Mouse (Mus musculus) liver, embryonic 11.5 days (tissue): ENCODE results near the gene Rxrg. TPM values are rescaled to one million over a fixed set of nuclear protein-coding genes. Genes with fewer than 3 reads are reported as not detected.
A peak's percentile ranks its signal among the peaks of the same experiment; 100 is the strongest.

Source experiments
- ATAC-seq: fragments of 200-750 bp; cut with Nextera tagmentation; replicated peaks from 2 replicates; pipeline ENCODE4 v1.8.0; 2017; ENCODE audit warnings: moderate number of reproducible peaks, mild to moderate bottlenecking, moderate TSS enrichment, moderate library complexity; ENCODE audit not compliant: low FRiP score
- DNase-seq: peaks from one replicate; pipeline ENCODE4 v3.0.0-alpha.2; 2017; ENCODE audit warnings: low spot score
- H3K27ac ChIP-seq: fragments of 300-500 bp; sonication (generic); 2 replicates; pipeline ENCODE4 v1.5.1; 2014; ENCODE audit warnings: mild to moderate bottlenecking, low read depth, low read length, control low read depth
- H3K27me3 ChIP-seq: fragments of 300-500 bp; sonication (generic); replicated peaks from 2 replicates; pipeline ENCODE4 v1.6.1; 2014; ENCODE audit warnings: low read length, mixed read lengths; ENCODE audit not compliant: control insufficient read depth, insufficient read depth
- H3K36me3 ChIP-seq: fragments of 300-500 bp; sonication (generic); 2 replicates; pipeline ENCODE4 v1.6.1; 2014; ENCODE audit warnings: mild to moderate bottlenecking, low read length, moderate library complexity, mixed read lengths; ENCODE audit not compliant: control insufficient read depth, insufficient read depth
- H3K4me1 ChIP-seq: fragments of 300-500 bp; sonication (generic); replicated peaks from 2 replicates; pipeline ENCODE4 v1.6.1; 2014; ENCODE audit warnings: low read length, mixed read lengths; ENCODE audit not compliant: control insufficient read depth, insufficient read depth
- H3K4me2 ChIP-seq: fragments of 300-500 bp; sonication (generic); 2 replicates; pipeline ENCODE4 v1.6.1; 2014; ENCODE audit warnings: mild to moderate bottlenecking, control low read depth, moderate library complexity
- H3K4me3 ChIP-seq: fragments of 300-500 bp; sonication (generic); 2 replicates; pipeline ENCODE4 v1.5.1; 2014; ENCODE audit warnings: low read depth, low read length, control low read depth
- H3K9ac ChIP-seq: fragments of 300-500 bp; sonication (generic); 2 replicates; pipeline ENCODE4 v1.6.1; 2014; ENCODE audit warnings: low read depth, low read length, control low read depth
- H3K9me3 ChIP-seq: fragments of 300-500 bp; sonication (generic); 2 replicates; pipeline ENCODE4 v1.6.1; 2016; ENCODE audit warnings: low read length, inconsistent platforms, mixed read lengths; ENCODE audit not compliant: control insufficient read depth
- WGBS: fragments of 180-500 bp; shearing (Covaris S2); extraction: QIAGEN DNeasy Blood & Tissue Kit; methylation state at CpG from one replicate; pipeline ENCODE4 v1.1.7; 2014; 5-methylcytosine and 5-hydroxymethylcytosine counted together
- polyA plus RNA-seq: library from polyadenylated mRNA; unstranded; fragments of >200 nt; fragmentation: Nextera tagmentation; extraction: Ambion mirVana; gene quantifications from 2 replicates; pipeline ENCODE4 v1.2.1, GENCODE M21; 2014

Rxrg gene
- 2.8 and 3.0 TPM in 2 replicates for polyA plus RNA-seq

DNA sequence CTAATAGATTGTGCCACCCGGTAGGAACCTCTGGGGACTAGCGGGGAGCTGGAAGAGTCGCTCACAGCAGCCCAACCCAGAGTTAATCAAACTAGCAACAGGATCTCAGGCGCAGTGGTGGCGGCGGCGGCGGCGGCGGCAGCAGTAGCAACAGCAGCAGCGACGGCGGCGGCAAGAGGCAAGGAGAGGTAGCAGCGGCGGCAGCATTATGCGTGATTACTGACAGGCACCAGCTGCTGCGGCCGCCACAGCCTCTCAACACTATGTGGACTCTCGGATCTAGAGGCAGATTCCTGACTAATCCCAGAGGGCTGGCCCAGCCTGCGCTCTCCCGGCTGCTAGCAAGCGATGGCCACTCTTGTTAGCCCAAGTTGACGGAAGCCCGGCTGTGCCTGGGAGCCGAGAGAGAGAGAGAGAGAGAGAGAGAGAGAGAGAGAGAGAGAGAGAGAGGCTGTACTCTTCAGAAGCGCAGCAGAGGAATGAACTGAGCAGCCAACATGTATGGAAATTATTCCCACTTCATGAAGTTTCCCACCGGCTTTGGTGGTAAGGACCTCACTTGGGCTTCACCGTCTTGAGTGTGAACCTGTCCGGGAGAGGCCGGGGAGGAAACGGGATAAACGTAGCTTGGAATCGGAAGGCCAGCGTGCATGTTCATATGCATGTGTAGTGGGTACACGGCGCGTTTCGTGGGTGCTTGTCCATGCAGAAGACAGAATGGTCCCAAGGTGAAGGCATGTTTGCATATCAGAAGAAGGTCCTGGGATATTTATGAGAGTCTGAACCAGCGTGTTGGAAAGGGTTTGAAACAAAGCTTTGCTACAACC lies at the start of gene Rxrg:
TSS of gene Rxrg (plus strand) at position 130 of the 827 bp plus-strand sequence.
- Histone ChIP-seq H3K36me3 (no peaks in the 10 kb centered on the region), H3K27me3 (peaks cover 31% of the 10 kb centered on the region), H3K9me3 (no peaks in the 10 kb centered on the region), H3K27ac (no peak within 1 kb of the TSS), H3K4me1 (no peaks in the 10 kb centered on the region; the same call in 1 of the 2 replicates), H3K9ac (no peak within 1 kb of the TSS), H3K4me2 (peak within 1 kb of the TSS; percentile 75), H3K4me3 (peak within 1 kb of the TSS; percentile 40)
- ATAC-seq (peak; percentile 53), DNase-seq (peak; percentile 70)
- 1% methylated on average over 40 of the region's 40 CpGs for WGBS

DNA sequence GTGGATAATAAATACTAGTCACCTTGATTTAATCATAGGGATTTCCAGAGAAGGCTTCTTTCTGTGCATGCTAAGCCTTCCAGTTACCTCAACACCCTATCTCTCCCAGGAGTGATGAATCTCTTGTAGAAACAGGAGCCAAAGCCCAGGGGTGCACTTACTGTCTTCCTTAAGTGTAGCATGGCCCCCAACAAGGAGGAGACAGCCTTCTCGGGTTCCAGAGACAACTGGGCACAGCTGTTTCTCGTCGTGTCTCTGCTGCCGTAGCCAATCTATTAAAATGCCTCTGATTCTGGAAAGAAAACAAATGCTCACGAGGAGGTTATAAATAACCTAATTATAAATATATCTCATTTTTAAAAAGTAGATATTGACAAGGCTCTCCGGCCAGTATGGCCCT lies 48.9 kb upstream of the Rxrg start:
- ATAC-seq (no peak), DNase-seq (no peak)
- WGBS: 62% methylated on average over 6 of the region's 6 CpGs

DNA sequence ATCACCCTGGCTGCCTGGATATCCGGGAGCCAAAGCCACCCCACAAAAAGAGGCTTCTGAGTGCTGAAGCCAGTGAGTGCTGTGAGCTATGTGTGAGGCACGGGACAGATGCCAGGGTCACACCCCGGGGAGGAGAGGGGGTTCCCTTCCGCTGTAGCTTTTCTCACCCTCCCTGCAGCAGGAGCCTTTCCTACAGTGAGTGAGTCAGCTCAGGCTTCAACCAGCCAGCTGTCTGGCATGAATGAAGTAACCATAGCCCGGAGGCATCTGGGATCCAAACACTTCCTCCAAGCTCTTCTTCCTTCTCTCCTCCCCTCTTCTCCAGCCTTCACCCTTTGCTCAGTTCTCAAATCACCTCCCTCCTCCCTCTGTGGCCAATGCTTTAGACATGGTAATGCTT lies 46.6 kb upstream of the Rxrg start:
- H3K36me3 ChIP-seq: no peaks in the 10 kb centered on the region
- H3K9ac ChIP-seq: no peak overlapping the region
- H3K27me3 ChIP-seq: no peaks in the 10 kb centered on the region
- no peaks in the 10 kb centered on the region for H3K9me3 ChIP-seq
- H3K27ac ChIP-seq: no peak overlapping the region
- no peak for ATAC-seq
- DNase-seq: no peak
- H3K4me2 ChIP-seq: 0 out of 2 replicates have a peak overlapping the region, but pooled peaks have one; percentile 12
- 17% methylated on average over 5 of the region's 5 CpGs for WGBS
- H3K4me3 ChIP-seq: no peak overlapping the region
- H3K4me1 ChIP-seq: peaks cover 12% of the 10 kb centered on the region

More for the DNA sequence above, 48.9 kb upstream of the Rxrg start:
- H3K4me3 ChIP-seq: no peak overlapping the region
- H3K36me3 ChIP-seq: no peaks in the 10 kb centered on the region
- H3K27me3 ChIP-seq: no peaks in the 10 kb centered on the region
- no peaks in the 10 kb centered on the region for H3K9me3 ChIP-seq
- H3K27ac ChIP-seq: no peak overlapping the region
- H3K4me2 ChIP-seq: no peak overlapping the region
- H3K9ac ChIP-seq: no peak overlapping the region
- peaks cover 16% of the 10 kb centered on the region for H3K4me1 ChIP-seq

DNA sequence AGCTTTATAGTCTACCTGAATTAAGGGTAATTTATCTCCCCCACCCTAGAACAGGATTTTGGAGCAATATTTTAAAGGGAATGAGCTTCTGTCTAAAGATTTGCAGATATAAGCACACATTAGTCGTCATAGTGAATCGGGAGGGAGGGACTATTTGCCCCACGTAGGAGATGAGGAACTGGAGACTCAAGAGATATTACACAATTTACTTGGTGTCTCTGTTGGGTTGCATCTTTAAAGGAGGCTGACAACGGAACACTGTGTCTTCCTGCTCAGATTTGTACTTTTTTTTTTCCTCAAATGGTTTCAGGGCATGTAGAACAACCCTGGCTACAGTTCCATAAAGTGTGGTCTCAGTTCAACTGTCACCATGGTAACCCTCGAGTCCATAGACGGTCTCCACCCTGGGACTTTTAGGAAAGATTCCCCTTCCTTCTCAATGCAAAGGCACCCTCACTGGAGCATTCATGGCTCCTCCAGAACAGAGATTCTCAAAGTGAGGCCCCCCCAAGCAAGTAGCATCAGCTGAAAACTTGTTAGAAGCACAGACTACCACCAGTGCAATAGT lies 44.1 kb upstream of the Rxrg start:
- no peak for DNase-seq
- H3K27ac ChIP-seq: no peak overlapping the region
- no peak overlapping the region for H3K4me2 ChIP-seq
- ATAC-seq: no peak
- H3K9me3 ChIP-seq: no peaks in the 10 kb centered on the region
- H3K4me3 ChIP-seq: no peak overlapping the region
- peaks cover 3% of the 10 kb centered on the region for H3K4me1 ChIP-seq
- no peak overlapping the region for H3K9ac ChIP-seq
- H3K27me3 ChIP-seq: no peaks in the 10 kb centered on the region
- no peaks in the 10 kb centered on the region for H3K36me3 ChIP-seq
- 64% methylated on average over 6 of the region's 6 CpGs for WGBS

DNA sequence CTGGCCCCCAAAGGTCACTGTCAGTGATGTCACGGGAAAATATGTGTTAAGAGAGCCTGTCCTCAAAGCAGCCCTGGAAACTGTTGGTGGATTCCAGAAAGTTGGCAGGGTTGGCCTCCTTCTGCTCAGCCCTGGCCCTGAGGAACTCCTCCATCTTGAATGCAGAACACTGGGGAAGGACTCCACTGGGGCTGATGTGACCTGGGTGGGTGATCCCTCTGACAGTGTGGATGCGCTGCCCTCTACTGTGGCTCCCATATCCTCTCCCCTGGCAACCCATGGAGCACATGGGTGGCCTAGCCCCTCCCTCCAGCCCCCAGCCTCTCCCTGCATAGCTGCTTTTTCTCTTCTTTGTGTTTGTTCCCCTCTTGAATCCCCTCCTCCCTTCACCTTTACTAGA lies 31.6 kb upstream of the Rxrg start:
- no peak overlapping the region for H3K4me2 ChIP-seq
- H3K9me3 ChIP-seq: no peaks in the 10 kb centered on the region
- no peaks in the 10 kb centered on the region for H3K27me3 ChIP-seq
- no peak overlapping the region for H3K27ac ChIP-seq
- H3K4me3 ChIP-seq: no peak overlapping the region
- no peak for DNase-seq
- no peak overlapping the region for H3K9ac ChIP-seq
- WGBS: 77% methylated on average over 2 of the region's 2 CpGs
- no peaks in the 10 kb centered on the region for H3K4me1 ChIP-seq
- no peak for ATAC-seq
- H3K36me3 ChIP-seq: no peaks in the 10 kb centered on the region

DNA sequence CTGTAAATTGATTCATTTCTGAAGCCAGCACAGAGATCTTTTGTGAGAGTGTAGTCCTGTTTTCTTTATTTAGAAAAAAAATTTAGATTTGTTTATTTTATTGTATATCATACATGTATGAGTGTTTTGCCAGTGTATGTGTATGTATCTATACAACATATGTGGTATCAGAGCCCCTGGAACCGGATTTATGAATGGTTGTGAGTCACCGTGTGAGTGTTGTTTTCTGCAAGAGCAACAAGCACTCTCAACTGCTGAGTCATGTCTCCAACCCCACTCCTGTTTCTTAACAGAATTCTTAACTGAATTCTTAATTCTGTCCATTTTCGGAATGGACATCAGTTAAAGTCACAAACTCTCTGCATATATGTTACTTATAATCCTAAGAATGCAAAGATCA lies 19.1 kb upstream of the Rxrg start:
- H3K27ac ChIP-seq: no peak overlapping the region
- H3K27me3 ChIP-seq: no peaks in the 10 kb centered on the region
- no peak overlapping the region for H3K4me3 ChIP-seq
- no peak overlapping the region for H3K9ac ChIP-seq
- H3K9me3 ChIP-seq: no peaks in the 10 kb centered on the region
- DNase-seq (no peak), ATAC-seq (no peak)
- H3K4me2 ChIP-seq: no peak overlapping the region
- no peaks in the 10 kb centered on the region for H3K4me1 ChIP-seq
- WGBS: 72% methylated on average over 3 of the region's 3 CpGs
- H3K36me3 ChIP-seq: no peaks in the 10 kb centered on the region

DNA sequence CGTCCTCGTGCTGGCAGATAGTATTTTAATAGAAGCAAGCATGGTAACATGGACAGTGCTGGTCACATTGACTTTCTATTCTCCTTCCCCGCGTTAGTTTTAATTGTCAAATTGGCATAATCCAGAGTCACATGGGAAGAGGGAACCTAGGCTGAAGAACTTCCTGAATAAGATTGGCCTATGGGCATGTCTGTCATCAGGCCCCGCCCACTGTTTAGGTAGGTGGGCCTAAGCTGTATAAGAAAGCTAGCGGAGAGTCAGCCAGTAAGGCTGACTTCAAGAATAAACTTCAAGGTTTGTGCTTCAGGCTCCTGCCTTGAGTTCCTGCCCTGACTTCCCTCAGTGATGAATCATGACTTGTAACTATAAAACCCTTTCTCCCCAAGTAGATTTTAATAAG lies 15.0 kb upstream of the Rxrg start:
- H3K4me2 ChIP-seq: no peak overlapping the region
- no peaks in the 10 kb centered on the region for H3K4me1 ChIP-seq
- no peak overlapping the region for H3K27ac ChIP-seq
- H3K9me3 ChIP-seq: no peaks in the 10 kb centered on the region
- H3K36me3 ChIP-seq: no peaks in the 10 kb centered on the region
- DNase-seq (no peak), ATAC-seq (0 out of 2 replicates have a peak, but pooled peaks have one; percentile 34)
- no peak overlapping the region for H3K4me3 ChIP-seq
- no peaks in the 10 kb centered on the region; the same call in 1 of the 2 replicates for H3K27me3 ChIP-seq
- no peak overlapping the region for H3K9ac ChIP-seq
- WGBS: 59% methylated on average over 6 of the region's 6 CpGs

DNA sequence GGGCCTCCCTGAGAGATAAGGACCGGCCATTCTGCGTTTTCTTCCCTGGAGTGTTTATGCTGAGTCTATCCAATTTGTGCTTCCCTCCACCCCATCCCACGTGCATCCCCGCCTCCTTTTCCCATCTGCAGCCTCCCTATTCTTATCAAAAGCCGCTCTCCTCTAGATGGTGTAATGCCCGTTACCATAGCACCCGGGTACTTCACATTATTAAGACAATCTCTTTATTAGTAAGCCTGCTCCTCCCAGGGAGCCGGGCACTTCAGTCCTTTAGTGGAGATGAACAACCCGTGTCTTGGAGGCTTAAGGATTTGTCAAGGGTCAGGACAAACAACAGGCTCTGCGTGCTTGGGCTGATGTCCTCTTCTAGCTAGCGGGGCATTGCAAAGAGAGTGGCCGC lies 14.3 kb upstream of the Rxrg start:
- no peaks in the 10 kb centered on the region; the same call in 1 of the 2 replicates for H3K27me3 ChIP-seq
- no peaks in the 10 kb centered on the region for H3K4me1 ChIP-seq
- DNase-seq: no peak
- no peak overlapping the region for H3K9ac ChIP-seq
- no peak overlapping the region for H3K27ac ChIP-seq
- no peaks in the 10 kb centered on the region for H3K9me3 ChIP-seq
- H3K36me3 ChIP-seq: no peaks in the 10 kb centered on the region
- no peak overlapping the region for H3K4me3 ChIP-seq
- H3K4me2 ChIP-seq: no peak overlapping the region
- peak; percentile 29; the same call in 1 of the 2 replicates for ATAC-seq
- WGBS: 60% methylated on average over 12 of the region's 12 CpGs
